Mouse (Mus musculus): ENCODE measurements around the gene Itga9. TPM values are rescaled to one million over a fixed set of nuclear protein-coding genes. Genes with fewer than 3 reads are reported as not detected.

The Itga9 gene
- polyA plus RNA-seq, 1 experiment = not detected

DNA sequence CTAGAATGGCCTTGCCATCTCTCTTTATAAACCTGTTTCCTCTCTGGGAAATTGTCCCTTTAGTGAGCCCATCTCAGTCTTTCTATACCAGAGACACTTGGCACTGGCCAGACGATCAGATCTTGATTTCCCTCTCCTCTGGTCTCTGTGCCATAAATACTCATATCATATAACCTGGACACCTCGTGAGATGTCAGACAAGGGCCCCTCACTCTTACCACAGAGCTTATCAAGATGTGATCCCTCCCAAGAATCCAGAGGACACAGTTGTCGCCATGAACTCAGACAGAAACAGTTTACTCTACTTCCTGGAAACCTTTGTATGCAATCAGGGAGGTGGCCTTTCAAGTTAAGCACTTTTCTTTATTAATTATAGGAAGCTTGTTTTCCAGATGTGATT lies 127.1 kb downstream of the Itga9 start:
- Histone ChIP-seq H3K4me3 (ENCODE audit: insufficient read depth, poor library complexity, severe bottlenecking) (no peak overlapping the region), H3ac (ENCODE audit: control insufficient read depth, insufficient read length, low read depth) (no peak overlapping the region), H3K36me3 (ENCODE audit: control insufficient read depth, insufficient read depth) (no peaks in the 10 kb centered on the region), H3K79me3 (ENCODE audit: low read depth) (no peaks in the 10 kb centered on the region), H3K27me3 (ENCODE audit: control insufficient read depth, insufficient read depth, insufficient read length) (no peaks in the 10 kb centered on the region), H3K79me2 (ENCODE audit: control insufficient read depth, insufficient read depth) (no peaks in the 10 kb centered on the region)
- no peak for TF ChIP-seq USF1 (IDR thresholded peaks at IDR 0.05; ENCODE audit: low read depth)
- no peak for TF ChIP-seq MYOD1 (IDR thresholded peaks at IDR 0.05; ENCODE audit: control insufficient read depth, insufficient read length, low read depth)
- TF ChIP-seq CTCF (IDR thresholded peaks at IDR 0.05; ENCODE audit: control insufficient read depth, insufficient read depth, insufficient read length) = no peak
- no peak for TF ChIP-seq CEBPB (IDR thresholded peaks at IDR 0.05; ENCODE audit: low read depth)
- no peak for TF ChIP-seq MYOG (IDR thresholded peaks at IDR 0.05; ENCODE audit: control insufficient read depth, extremely low read depth, insufficient read length)
- TF ChIP-seq FOSL1 (IDR thresholded peaks at IDR 0.05; ENCODE audit: insufficient read depth, low read length, poor library complexity, severe bottlenecking) = no peak
- no peak for TF ChIP-seq MAX (IDR thresholded peaks at IDR 0.05)

DNA sequence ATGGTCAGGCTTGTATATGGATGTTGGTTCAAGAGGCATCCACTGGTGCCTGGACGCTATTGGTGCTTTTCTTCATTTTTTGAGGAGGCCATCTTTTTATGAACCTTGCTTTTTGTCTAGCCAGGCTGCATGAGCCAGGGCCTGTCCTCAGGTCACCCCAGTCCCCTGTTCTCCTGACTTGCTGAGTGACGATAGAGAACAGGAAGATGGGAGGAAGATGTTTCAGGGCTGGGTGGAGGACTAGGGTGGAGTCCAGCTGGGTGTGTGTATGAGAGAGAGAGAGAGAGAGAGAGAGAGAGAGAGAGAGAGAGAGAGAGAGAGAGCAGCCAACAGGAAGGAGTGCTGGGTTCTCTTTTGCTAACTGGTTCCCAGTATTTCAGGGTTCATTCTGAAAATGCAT lies 130.6 kb downstream of the Itga9 start:
- Histone ChIP-seq H3K4me3 (ENCODE audit: insufficient read depth, poor library complexity, severe bottlenecking) (no peak overlapping the region), H3K79me3 (ENCODE audit: low read depth) (no peaks in the 10 kb centered on the region), H3K27me3 (ENCODE audit: control insufficient read depth, insufficient read depth, insufficient read length) (no peaks in the 10 kb centered on the region), H3K79me2 (ENCODE audit: control insufficient read depth, insufficient read depth) (no peaks in the 10 kb centered on the region), H3K36me3 (ENCODE audit: control insufficient read depth, insufficient read depth) (no peaks in the 10 kb centered on the region), H3ac (ENCODE audit: control insufficient read depth, insufficient read length, low read depth) (no peak overlapping the region)
- TF ChIP-seq MYOD1 (IDR thresholded peaks at IDR 0.05; ENCODE audit: control insufficient read depth, insufficient read length, low read depth) (no peak), CTCF (IDR thresholded peaks at IDR 0.05; ENCODE audit: control insufficient read depth, insufficient read depth, insufficient read length) (no peak), USF1 (IDR thresholded peaks at IDR 0.05; ENCODE audit: low read depth) (no peak), MAX (IDR thresholded peaks at IDR 0.05) (no peak), FOSL1 (IDR thresholded peaks at IDR 0.05; ENCODE audit: insufficient read depth, low read length, poor library complexity, severe bottlenecking) (no peak), MYOG (IDR thresholded peaks at IDR 0.05; ENCODE audit: control insufficient read depth, extremely low read depth, insufficient read length) (no peak), CEBPB (IDR thresholded peaks at IDR 0.05; ENCODE audit: low read depth) (no peak)

DNA sequence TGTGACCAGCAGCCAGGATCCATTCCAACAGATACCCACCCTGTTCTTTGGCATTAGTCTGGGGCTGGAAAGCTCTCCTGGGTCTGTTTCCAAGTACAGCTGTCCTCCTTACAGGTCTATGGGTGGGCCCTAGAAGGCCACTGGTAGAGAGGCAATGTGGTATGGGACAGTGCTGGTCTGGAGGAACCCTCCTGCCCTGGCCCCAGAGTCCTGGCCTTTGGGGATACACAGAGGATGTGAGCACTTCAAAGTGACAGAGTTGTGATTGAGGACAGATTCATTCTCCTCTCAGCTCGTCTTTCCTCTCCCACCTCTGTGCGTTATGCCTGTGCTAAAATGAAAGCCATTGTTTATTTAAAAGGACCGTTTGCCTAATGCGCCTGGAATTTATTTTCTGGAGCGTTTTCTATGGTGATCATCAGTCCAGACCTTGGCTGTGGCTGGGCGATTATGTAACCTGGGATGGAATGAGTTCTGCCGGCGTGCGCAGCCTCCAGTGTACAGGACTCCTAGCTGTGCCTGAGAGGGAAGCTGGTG lies 131.2 kb downstream of the Itga9 start:
- Histone ChIP-seq H3K27me3 (ENCODE audit: control insufficient read depth, insufficient read depth, insufficient read length) (no peaks in the 10 kb centered on the region), H3ac (ENCODE audit: control insufficient read depth, insufficient read length, low read depth) (no peak overlapping the region), H3K36me3 (ENCODE audit: control insufficient read depth, insufficient read depth) (no peaks in the 10 kb centered on the region), H3K79me2 (ENCODE audit: control insufficient read depth, insufficient read depth) (no peaks in the 10 kb centered on the region), H3K4me3 (ENCODE audit: insufficient read depth, poor library complexity, severe bottlenecking) (no peak overlapping the region), H3K79me3 (ENCODE audit: low read depth) (no peaks in the 10 kb centered on the region)
- TF ChIP-seq MAX (IDR thresholded peaks at IDR 0.05) (no peak), MYOG (IDR thresholded peaks at IDR 0.05; ENCODE audit: control insufficient read depth, extremely low read depth, insufficient read length) (no peak), MYOD1 (IDR thresholded peaks at IDR 0.05; ENCODE audit: control insufficient read depth, insufficient read length, low read depth) (no peak), USF1 (IDR thresholded peaks at IDR 0.05; ENCODE audit: low read depth) (no peak), CTCF (IDR thresholded peaks at IDR 0.05; ENCODE audit: control insufficient read depth, insufficient read depth, insufficient read length) (no peak), FOSL1 (IDR thresholded peaks at IDR 0.05; ENCODE audit: insufficient read depth, low read length, poor library complexity, severe bottlenecking) (no peak), CEBPB (IDR thresholded peaks at IDR 0.05; ENCODE audit: low read depth) (no peak)

DNA sequence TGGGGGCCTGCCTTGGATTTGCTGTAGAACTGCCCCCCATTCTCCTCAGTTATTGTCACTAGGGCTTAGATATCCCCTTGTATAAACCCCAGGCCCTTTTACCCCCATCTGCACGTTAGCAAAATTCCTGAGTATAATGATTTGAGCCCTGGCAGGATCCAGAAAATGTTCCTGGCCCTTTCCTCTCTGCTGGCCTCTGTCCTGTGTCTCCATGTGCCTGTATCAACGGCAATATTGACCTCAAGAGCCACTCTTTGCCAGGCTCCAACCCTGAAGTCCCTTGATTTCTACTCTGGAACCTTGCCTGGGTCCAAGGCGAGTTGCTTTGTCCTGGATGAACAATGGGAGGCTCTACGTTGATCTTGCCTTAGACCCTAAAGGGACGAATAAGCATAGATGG lies 131.8 kb downstream of the Itga9 start:
- Histone ChIP-seq H3K27me3 (ENCODE audit: control insufficient read depth, insufficient read depth, insufficient read length) (no peaks in the 10 kb centered on the region), H3ac (ENCODE audit: control insufficient read depth, insufficient read length, low read depth) (no peak overlapping the region), H3K79me2 (ENCODE audit: control insufficient read depth, insufficient read depth) (no peaks in the 10 kb centered on the region), H3K4me3 (ENCODE audit: insufficient read depth, poor library complexity, severe bottlenecking) (no peak overlapping the region), H3K36me3 (ENCODE audit: control insufficient read depth, insufficient read depth) (no peaks in the 10 kb centered on the region), H3K79me3 (ENCODE audit: low read depth) (no peaks in the 10 kb centered on the region)
- TF ChIP-seq CTCF (IDR thresholded peaks at IDR 0.05; ENCODE audit: control insufficient read depth, insufficient read depth, insufficient read length) (no peak), CEBPB (IDR thresholded peaks at IDR 0.05; ENCODE audit: low read depth) (no peak), MYOD1 (IDR thresholded peaks at IDR 0.05; ENCODE audit: control insufficient read depth, insufficient read length, low read depth) (no peak), USF1 (IDR thresholded peaks at IDR 0.05; ENCODE audit: low read depth) (no peak), FOSL1 (IDR thresholded peaks at IDR 0.05; ENCODE audit: insufficient read depth, low read length, poor library complexity, severe bottlenecking) (no peak), MAX (IDR thresholded peaks at IDR 0.05) (no peak), MYOG (IDR thresholded peaks at IDR 0.05; ENCODE audit: control insufficient read depth, extremely low read depth, insufficient read length) (no peak)

DNA sequence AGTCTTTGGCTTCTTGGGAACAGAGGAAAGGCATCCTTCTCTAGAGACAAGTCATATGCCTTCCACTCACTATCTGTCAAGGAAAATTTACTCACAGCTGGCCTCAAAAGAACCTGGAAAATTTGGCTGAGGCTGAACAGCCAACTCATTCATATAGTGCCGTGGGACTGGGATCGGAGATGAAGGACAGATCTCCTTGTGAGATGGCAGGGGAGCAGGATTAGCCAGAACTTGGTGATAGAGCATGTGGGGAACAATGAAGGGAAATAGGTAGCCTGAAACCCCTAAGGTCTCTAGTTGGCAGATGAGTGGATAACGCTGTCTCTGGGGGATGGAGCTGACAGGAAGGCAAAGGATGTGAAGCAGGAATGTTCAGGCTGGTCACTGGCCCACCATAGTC lies 132.6 kb downstream of the Itga9 start:
- TF ChIP-seq USF1 (IDR thresholded peaks at IDR 0.05; ENCODE audit: low read depth) (no peak), CTCF (IDR thresholded peaks at IDR 0.05; ENCODE audit: control insufficient read depth, insufficient read depth, insufficient read length) (no peak), MAX (IDR thresholded peaks at IDR 0.05) (no peak), MYOG (IDR thresholded peaks at IDR 0.05; ENCODE audit: control insufficient read depth, extremely low read depth, insufficient read length) (no peak), MYOD1 (IDR thresholded peaks at IDR 0.05; ENCODE audit: control insufficient read depth, insufficient read length, low read depth) (no peak), FOSL1 (IDR thresholded peaks at IDR 0.05; ENCODE audit: insufficient read depth, low read length, poor library complexity, severe bottlenecking) (no peak), CEBPB (IDR thresholded peaks at IDR 0.05; ENCODE audit: low read depth) (no peak)
- Histone ChIP-seq H3ac (ENCODE audit: control insufficient read depth, insufficient read length, low read depth) (no peak overlapping the region), H3K79me2 (ENCODE audit: control insufficient read depth, insufficient read depth) (no peaks in the 10 kb centered on the region), H3K27me3 (ENCODE audit: control insufficient read depth, insufficient read depth, insufficient read length) (no peaks in the 10 kb centered on the region), H3K79me3 (ENCODE audit: low read depth) (no peaks in the 10 kb centered on the region), H3K4me3 (ENCODE audit: insufficient read depth, poor library complexity, severe bottlenecking) (no peak overlapping the region), H3K36me3 (ENCODE audit: control insufficient read depth, insufficient read depth) (no peaks in the 10 kb centered on the region)
